Mouse (Mus musculus): ENCODE measurements around the gene Mbd4. TPM values are rescaled to one million over a fixed set of nuclear protein-coding genes. Genes with fewer than 3 reads are reported as not detected.

Gene Mbd4
- total and polyA plus RNA-seq, 3 experiments, result 6.4 to 10.1 TPM; not detected in 1

DNA sequence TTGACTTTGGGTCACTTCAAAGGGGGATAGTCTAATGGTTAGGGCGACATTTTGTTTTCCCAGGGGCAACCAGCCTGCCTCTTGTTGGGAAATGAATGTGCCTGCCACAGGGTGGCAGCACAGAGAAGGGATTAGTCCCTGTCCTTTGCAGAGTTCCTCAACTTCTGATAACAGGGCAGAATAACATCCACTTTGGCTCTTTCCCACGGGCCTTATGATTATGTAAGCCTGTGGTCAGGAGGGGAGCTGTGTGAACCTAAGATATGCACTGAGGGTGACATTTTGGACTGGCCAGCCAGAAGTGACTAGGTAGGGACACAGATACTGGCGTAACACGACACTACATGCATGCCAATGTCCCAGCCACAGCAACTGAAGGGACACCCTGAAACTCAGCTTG is 39.1 kb downstream of the Mbd4 start (continued):
- TF ChIP-seq POLR2AphosphoS2 (IDR thresholded peaks at IDR 0.05; ENCODE audit: low read length), result no peak
- no peak for TF ChIP-seq UBTF (IDR thresholded peaks at IDR 0.05; ENCODE audit: borderline replicate concordance, insufficient read depth, low read depth, low read length)
- TF ChIP-seq CHD2 (IDR thresholded peaks at IDR 0.05; ENCODE audit: low read length), result no peak
- no peak for TF ChIP-seq BHLHE40 (IDR thresholded peaks at IDR 0.05; ENCODE audit: borderline replicate concordance, low read depth, low read length)
- TF ChIP-seq MEF2A (IDR thresholded peaks at IDR 0.05; ENCODE audit: extremely low read depth, insufficient replicate concordance, low read depth, low read length, poor library complexity, severe bottlenecking), result no peak
- peak; percentile 59; the same call in 1 of the 2 replicates for TF ChIP-seq MAZ (IDR thresholded peaks at IDR 0.05; ENCODE audit: low read depth, low read length)
- TF ChIP-seq ZKSCAN1 (IDR thresholded peaks at IDR 0.05; ENCODE audit: low read depth, low read length), result no peak
- no peak; the same call in 1 of the 2 replicates for TF ChIP-seq MXI1 (IDR thresholded peaks at IDR 0.05; ENCODE audit: low read depth, low read length)
- TF ChIP-seq CTCF (IDR thresholded peaks at IDR 0.05 in 2 of 3, conservative IDR thresholded peaks at IDR 0.05 in 1 of 3; ENCODE audit: control insufficient read depth in 1 of 3, insufficient read depth in 1 of 3, low read depth in 2 of 3, low read length in 3 of 3, poor library complexity in 1 of 3, severe bottlenecking in 1 of 3), result peak; percentile 72 to 86 (median 74)
- peak; percentile 47 for TF ChIP-seq ZC3H11A (IDR thresholded peaks at IDR 0.05; ENCODE audit: low read depth, low read length)
- peak; percentile 75 for TF ChIP-seq TAL1 (IDR thresholded peaks at IDR 0.05; ENCODE audit: low read length)
- no peak for TF ChIP-seq MAX (IDR thresholded peaks at IDR 0.05; ENCODE audit: low read length)
- no peak for TF ChIP-seq JUND (IDR thresholded peaks at IDR 0.05; ENCODE audit: low read depth, low read length)
- TF ChIP-seq ETS1 (IDR thresholded peaks at IDR 0.05; ENCODE audit: low read depth, low read length), result peak; percentile 87
- TF ChIP-seq EP300 (IDR thresholded peaks at IDR 0.05; ENCODE audit: low read depth in 1 of 2, low read length in 2 of 2), result peak; percentile 72 to 76; a peak in 3 of 4 replicates
- TF ChIP-seq ZNF384 (IDR thresholded peaks at IDR 0.05; ENCODE audit: low read depth, low read length), result no peak
- TF ChIP-seq MAFK (IDR thresholded peaks at IDR 0.05; ENCODE audit: borderline replicate concordance, low read depth, low read length), result no peak
- peak; percentile 83 for TF ChIP-seq SMC3 (IDR thresholded peaks at IDR 0.05; ENCODE audit: low read depth, low read length)
- TF ChIP-seq GATA1 (IDR thresholded peaks at IDR 0.05; ENCODE audit: low read depth, low read length), result peak; percentile 71
- 0 out of 4 replicates have a peak, but pooled peaks of 1 of the 2 experiments have one; percentile 27 for TF ChIP-seq POLR2A (IDR thresholded peaks at IDR 0.05; ENCODE audit: control insufficient read depth in 1 of 2, insufficient read depth in 1 of 2, low read depth in 1 of 2, low read length in 2 of 2, poor library complexity in 1 of 2)

DNA sequence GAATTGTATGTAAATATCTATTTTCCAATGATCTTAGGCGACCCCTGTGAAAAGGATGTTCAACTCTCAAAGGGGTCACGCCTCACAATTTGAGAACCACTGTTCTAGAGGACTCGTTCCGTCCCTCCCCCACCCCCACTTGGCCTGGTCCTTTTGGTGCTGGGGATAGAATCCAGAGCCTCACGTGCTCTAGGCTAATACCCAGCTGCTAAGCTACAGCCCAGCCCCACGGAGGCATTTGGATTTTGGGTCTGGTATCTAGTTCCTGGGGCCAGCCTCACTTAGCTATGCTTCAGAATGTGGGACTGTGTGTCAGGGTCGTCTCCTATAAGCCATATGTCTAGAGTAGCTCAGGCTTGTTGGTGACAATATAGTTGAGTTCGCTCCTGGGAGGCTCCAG is 41.6 kb downstream of the Mbd4 start:
- peaks cover 9 to 11% of the 10 kb centered on the region in 2 experiments for H3K36me3 ChIP-seq (ENCODE audit: control insufficient read depth in 1 of 2, insufficient read depth in 2 of 2, low read length in 2 of 2)
- TF ChIP-seq CTCF (IDR thresholded peaks at IDR 0.05 in 2 of 3, conservative IDR thresholded peaks at IDR 0.05 in 1 of 3; ENCODE audit: control insufficient read depth in 1 of 3, insufficient read depth in 1 of 3, low read depth in 2 of 3, low read length in 3 of 3, poor library complexity in 1 of 3, severe bottlenecking in 1 of 3), result no peak
- no peak overlapping the region for H3K27ac ChIP-seq (ENCODE audit: control insufficient read depth, low read depth, low read length)
- H3K9ac ChIP-seq (ENCODE audit: control insufficient read depth, low read depth, low read length, poor library complexity, severe bottlenecking), result no peak overlapping the region
- H3K4me3 ChIP-seq (ENCODE audit: control insufficient read depth in 1 of 2, insufficient read depth in 1 of 2, low read depth in 2 of 2, low read length in 2 of 2), result no peak overlapping the region
- H3K27me3 ChIP-seq (ENCODE audit: control insufficient read depth in 1 of 2, insufficient read depth in 2 of 2, low read length in 2 of 2), result no peaks in the 10 kb centered on the region
- H3K9me3 ChIP-seq (replicated peaks; ENCODE audit: insufficient read depth, low read length), result no peaks in the 10 kb centered on the region
- DNase-seq (ENCODE audit: low read depth, low spot score), result no peak
- peaks cover 4 to 14% of the 10 kb centered on the region in 2 experiments for H3K4me1 ChIP-seq (ENCODE audit: control insufficient read depth in 1 of 2, insufficient read depth in 2 of 2, low read length in 2 of 2)
- peaks cover 19% of the 10 kb centered on the region for H3K79me2 ChIP-seq (ENCODE audit: control insufficient read depth, insufficient read depth, low read length, poor library complexity)
